Mouse (Mus musculus) kidney, adult 2 months (tissue): ENCODE measurements around the gene Dusp3.

Source experiments
- CTCF ChIP-seq: fragments of 200-500 bp; conservative IDR thresholded peaks from 2 replicates; pipeline ENCODE4 v1.5.1; 2011; ENCODE audit warnings: low read depth, mild to moderate bottlenecking, control low read depth, low read length, moderate library complexity, mixed read lengths; ENCODE audit not compliant: insufficient read depth, insufficient read length
- POLR2A ChIP-seq: fragments of 200-500 bp; IDR thresholded peaks from one replicate; pipeline ENCODE4 v1.6.1; 2011; ENCODE audit warnings: low read depth, low read length, control low read depth

DNA sequence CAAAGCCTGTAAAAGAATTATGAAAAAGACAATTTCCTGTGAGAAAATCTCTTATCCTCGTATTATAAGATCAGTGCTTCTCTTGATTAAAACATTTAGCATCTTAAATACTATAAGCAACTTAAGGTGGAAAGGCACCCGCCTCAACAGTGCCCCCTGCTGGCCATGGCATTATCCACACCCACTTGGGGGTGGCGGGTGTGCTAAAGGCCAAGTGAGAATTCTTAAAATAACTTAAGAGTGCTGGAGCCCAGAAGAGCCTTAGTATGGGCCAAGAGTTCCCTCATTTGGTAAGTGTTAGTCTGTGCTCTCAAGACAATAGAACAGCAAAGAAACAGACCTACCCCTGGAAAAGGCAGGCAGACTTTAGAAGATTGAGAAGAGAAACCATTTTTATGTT is 15.4 kb downstream of the Dusp3 start:
- TF ChIP-seq POLR2A (no peak), CTCF (peak; percentile 65)
